16 mouse cellular contexts compared by ENCODE assay signal in genomic region chr4:142929245-142929644, GRCm38 (mm10).
"Had no signal": no experiment of that assay in that cellular context is flagged by ENCODE, and none has a peak within 500 bp of the region (broad histone marks: within the 10 kb centered on the region; RNA-seq: fewer than 3 reads in every experiment).

No protein-coding gene starts in this region.

- H3K4me1 ChIP-seq: neural tube, embryonic 13.5 days; stomach, embryonic 15.5 days had no signal

- H3K9me3 ChIP-seq: neural tube, embryonic 13.5 days; neural tube, embryonic 15.5 days; stomach, embryonic 15.5 days had no signal

- DNase-seq: retina, postnatal 1 day; right cerebral cortex, adult 18-20 months; right cerebral cortex, postnatal 14 days; right cerebral cortex, postnatal 25 days; right cerebral cortex, postnatal 4 days; spleen, adult 18-20 months; thymus, adult 18-20 months; thymus, adult 2 months; thymus, postnatal 14 days; thymus, postnatal 25 days; thymus, postnatal 36 days; thymus, postnatal 4 days had no signal

- H3K27ac ChIP-seq: neural tube, embryonic 13.5 days; neural tube, embryonic 15.5 days; stomach, embryonic 15.5 days; stomach, postnatal 0 days had no signal

- H3K4me3 ChIP-seq: neural tube, embryonic 13.5 days; neural tube, embryonic 15.5 days; stomach, embryonic 15.5 days had no signal

- H3K9ac ChIP-seq: neural tube, embryonic 13.5 days; neural tube, embryonic 15.5 days; stomach, embryonic 15.5 days had no signal

- H3K36me3 ChIP-seq: neural tube, embryonic 13.5 days; neural tube, embryonic 15.5 days; stomach, embryonic 15.5 days had no signal

- H3K4me2 ChIP-seq: neural tube, embryonic 13.5 days; neural tube, embryonic 15.5 days; stomach, embryonic 15.5 days had no signal

- H3K27me3 ChIP-seq: neural tube, embryonic 13.5 days; neural tube, embryonic 15.5 days; stomach, embryonic 15.5 days had no signal
